Mouse (Mus musculus) midbrain, embryonic 16.5 days (tissue): ENCODE measurements around the gene Gm43064. TPM values are rescaled to one million over a fixed set of nuclear protein-coding genes. Genes with fewer than 3 reads are reported as not detected.
"Not testable (repeated sequence)": the region's sequence is repeated elsewhere in the genome, so short reads cannot be mapped to it uniquely, and the experiment has no call there.

ENCODE experiments used
- ATAC-seq: fragments of 200-750 bp; cut with Nextera tagmentation; 2 replicates; pipeline ENCODE4 v1.8.0; 2017; ENCODE audit warnings: moderate TSS enrichment
- H3K27ac ChIP-seq: fragments of 300-500 bp; sonication (generic); 2 replicates; pipeline ENCODE4 v1.5.1; 2014; ENCODE audit warnings: mild to moderate bottlenecking, low read length, mixed read lengths
- H3K27me3 ChIP-seq: fragments of 300-500 bp; sonication (generic); 2 replicates; pipeline ENCODE4 v1.6.1; 2014; ENCODE audit warnings: low read depth, low read length, mixed read lengths; ENCODE audit not compliant: control insufficient read depth, insufficient read depth
- H3K36me3 ChIP-seq: fragments of 300-500 bp; sonication (generic); 2 replicates; pipeline ENCODE4 v1.6.1; 2014; ENCODE audit warnings: mild to moderate bottlenecking, low read length, moderate library complexity, mixed read lengths; ENCODE audit not compliant: control insufficient read depth, insufficient read depth
- H3K4me1 ChIP-seq: fragments of 300-500 bp; sonication (generic); 2 replicates; pipeline ENCODE4 v1.6.1; 2014; ENCODE audit warnings: mild to moderate bottlenecking, low read length, mixed read lengths; ENCODE audit not compliant: control insufficient read depth, insufficient read depth
- H3K4me2 ChIP-seq: fragments of 300-500 bp; sonication (generic); 2 replicates; pipeline ENCODE4 v1.6.1; 2014; ENCODE audit warnings: mild to moderate bottlenecking, low read length, mixed read lengths
- H3K4me3 ChIP-seq: fragments of 300-500 bp; sonication (generic); 2 replicates; pipeline ENCODE4 v1.5.1; 2014; ENCODE audit warnings: low read depth, mild to moderate bottlenecking, low read length, moderate library complexity, mixed read lengths
- H3K9ac ChIP-seq: fragments of 300-500 bp; sonication (generic); 2 replicates; pipeline ENCODE4 v1.6.1; 2014; ENCODE audit warnings: low read depth, low read length, mixed read lengths
- H3K9me3 ChIP-seq: fragments of 300-500 bp; sonication (generic); replicated peaks from 2 replicates; pipeline ENCODE4 v1.6.1; 2014; ENCODE audit warnings: mild to moderate bottlenecking, low read length, mixed read lengths; ENCODE audit not compliant: control insufficient read depth, poor library complexity, severe bottlenecking
- WGBS: fragments of 180-500 bp; shearing (Covaris S2); extraction: QIAGEN DNeasy Blood & Tissue Kit; methylation state at CpG from one replicate; pipeline ENCODE4 v1.1.7; 2014; 5-methylcytosine and 5-hydroxymethylcytosine counted together
- polyA plus RNA-seq: library from polyadenylated mRNA; unstranded; fragments of >200 nt; fragmentation: Nextera tagmentation; extraction: Ambion mirVana; gene quantifications from 2 replicates; pipeline ENCODE4 v1.2.1, GENCODE M21; 2015

The Gm43064 gene
- polyA plus RNA-seq, 1 experiment from 2014 or later: 0.15 TPM

GRCm38 (mm10) chr3:103791230-103792110 is 17.9 kb upstream of the Gm43064 start, which contains the start of gene Hipk1:
Gene Hipk1, minus strand, starts transcription at chr3:103791563.
- peak within 1 kb of the TSS; percentile 84 for H3K4me2 ChIP-seq
- no peaks in the 10 kb centered on the region for H3K36me3 ChIP-seq
- WGBS: 14% methylated on average over 32 of the region's 49 CpGs
- peak within 1 kb of the TSS; percentile 95 for H3K4me3 ChIP-seq
- no peaks in the 10 kb centered on the region for H3K9me3 ChIP-seq
- peak within 1 kb of the TSS; percentile 87 for H3K9ac ChIP-seq
- H3K27ac ChIP-seq: peak within 1 kb of the TSS; percentile 93
- ATAC-seq: peak; percentile 98
- H3K27me3 ChIP-seq: no peaks in the 10 kb centered on the region
- peaks cover 22% of the 10 kb centered on the region for H3K4me1 ChIP-seq

DNA sequence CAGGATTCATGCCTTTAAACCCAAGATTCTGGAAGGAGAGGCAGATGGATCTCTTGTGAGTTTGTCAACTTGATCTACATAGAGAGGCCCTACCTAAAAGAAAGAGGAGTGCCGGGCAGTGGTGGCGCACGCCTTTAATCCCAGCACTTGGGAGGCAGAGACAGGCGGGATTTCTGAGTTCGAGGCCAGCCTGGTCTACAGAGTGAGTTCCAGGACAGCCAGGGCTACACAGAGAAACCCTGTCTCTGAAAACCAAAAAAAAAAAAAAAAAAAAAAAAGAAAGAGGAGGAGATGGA is 17.3 kb upstream of the Gm43064 start:
- not testable (repeated sequence) for H3K9me3 ChIP-seq, H3K27me3 ChIP-seq, ATAC-seq, H3K36me3 ChIP-seq
- Histone ChIP-seq H3K4me1 (peaks cover 22% of the 10 kb centered on the region), H3K4me3 (peak overlapping the region; percentile 95), H3K9ac (peak overlapping the region; percentile 87; the same call in 1 of the 2 replicates), H3K4me2 (peak overlapping the region; percentile 53), H3K27ac (peak overlapping the region; percentile 93)
- 77% methylated on average over 5 of the region's 5 CpGs for WGBS

DNA sequence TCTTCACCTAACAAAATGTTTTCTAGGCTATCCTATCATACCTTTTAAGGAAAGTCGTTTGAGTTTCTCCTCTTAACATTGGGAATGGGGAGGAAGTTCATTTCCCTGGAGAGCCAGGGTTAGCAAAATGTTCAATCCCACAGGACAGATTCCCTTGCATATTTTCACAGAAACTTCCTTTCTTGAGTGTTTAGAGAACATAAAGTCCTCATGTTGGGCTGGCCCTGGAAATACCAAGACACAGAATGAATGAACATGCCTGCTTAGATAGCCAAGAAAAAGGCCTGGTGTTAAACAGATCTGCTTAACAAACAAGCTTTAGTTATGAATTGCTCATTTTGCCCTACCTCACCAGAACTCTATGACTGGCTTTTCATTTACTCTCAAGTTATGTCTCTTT is 16.8 kb upstream of the Gm43064 start:
- H3K27ac ChIP-seq: no peak overlapping the region
- no peak overlapping the region for H3K9ac ChIP-seq
- ATAC-seq: no peak
- H3K36me3 ChIP-seq: no peaks in the 10 kb centered on the region
- no peak overlapping the region for H3K4me2 ChIP-seq
- H3K27me3 ChIP-seq: no peaks in the 10 kb centered on the region
- no peak overlapping the region for H3K4me3 ChIP-seq
- 83% methylated on average over 1 of the region's 1 CpGs for WGBS
- H3K9me3 ChIP-seq: no peaks in the 10 kb centered on the region
- peaks cover 19% of the 10 kb centered on the region for H3K4me1 ChIP-seq

DNA sequence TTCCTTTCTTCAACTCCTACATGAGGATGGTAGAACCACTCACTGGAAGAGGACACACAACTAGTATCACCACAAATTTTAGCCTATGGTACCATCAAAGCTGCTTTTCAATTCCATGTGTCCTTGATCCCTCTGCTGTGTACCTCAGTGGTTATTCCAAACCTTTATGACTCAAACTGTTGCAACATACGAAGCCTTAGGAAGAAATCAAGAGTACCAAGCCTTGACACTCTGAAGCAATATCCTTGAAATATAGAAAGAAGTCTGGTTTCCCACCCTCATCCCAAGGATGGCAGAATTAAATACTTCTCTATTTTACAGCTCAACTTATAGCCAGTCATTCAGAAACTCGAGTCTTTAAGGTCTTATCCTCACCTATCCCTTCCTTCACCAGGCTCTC is 13.0 kb upstream of the Gm43064 start:
- H3K4me1 ChIP-seq: peaks cover 4% of the 10 kb centered on the region; the same call in 1 of the 2 replicates
- no peak overlapping the region for H3K9ac ChIP-seq
- H3K4me2 ChIP-seq: no peak overlapping the region
- no peak overlapping the region for H3K4me3 ChIP-seq
- no peak overlapping the region for H3K27ac ChIP-seq
- no peaks in the 10 kb centered on the region for H3K9me3 ChIP-seq
- 59% methylated on average over 2 of the region's 2 CpGs for WGBS
- no peaks in the 10 kb centered on the region for H3K27me3 ChIP-seq
- H3K36me3 ChIP-seq: no peaks in the 10 kb centered on the region; the same call in 1 of the 2 replicates
- no peak for ATAC-seq

DNA sequence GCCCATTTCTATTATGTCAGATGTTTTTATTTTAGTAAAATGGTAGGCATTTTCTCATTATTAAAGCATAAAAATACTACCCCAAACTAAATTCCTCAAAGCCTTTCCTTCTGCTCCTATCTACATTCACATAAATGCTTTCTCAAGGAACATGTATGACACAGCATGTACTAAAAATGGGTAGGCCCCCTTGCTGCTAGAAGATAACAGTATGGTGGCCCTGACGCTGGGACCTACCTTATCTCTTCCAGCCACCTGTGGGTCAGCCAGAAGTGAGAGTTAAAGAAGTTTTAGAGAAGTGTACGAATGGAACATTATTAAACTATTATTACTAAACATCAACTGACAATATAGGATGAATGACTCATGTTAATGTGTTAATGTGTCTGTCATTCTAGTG is 9.9 kb upstream of the Gm43064 start:
- Histone ChIP-seq H3K27ac (no peak overlapping the region), H3K4me3 (no peak overlapping the region), H3K36me3 (peaks cover 13% of the 10 kb centered on the region), H3K27me3 (no peaks in the 10 kb centered on the region), H3K9me3 (no peaks in the 10 kb centered on the region), H3K4me2 (no peak overlapping the region), H3K4me1 (no peaks in the 10 kb centered on the region), H3K9ac (no peak overlapping the region)
- WGBS: 86% methylated on average over 2 of the region's 2 CpGs
- no peak for ATAC-seq

GRCm38 (mm10) chr3:103801631-103802531 is 7.5 kb upstream of the Gm43064 start:
- H3K36me3 ChIP-seq: peaks cover 13% of the 10 kb centered on the region
- no peak overlapping the region for H3K4me3 ChIP-seq
- H3K9ac ChIP-seq: no peak overlapping the region
- no peaks in the 10 kb centered on the region for H3K27me3 ChIP-seq
- peak overlapping the region; percentile 14; the same call in 1 of the 2 replicates for H3K27ac ChIP-seq
- no peaks in the 10 kb centered on the region for H3K4me1 ChIP-seq
- 82% methylated on average over 10 of the region's 10 CpGs for WGBS
- H3K9me3 ChIP-seq: no peaks in the 10 kb centered on the region
- H3K4me2 ChIP-seq: no peak overlapping the region
- ATAC-seq: no peak

GRCm38 (mm10) chr3:103802861-103803260 is 6.5 kb upstream of the Gm43064 start:
- 87% methylated on average over 8 of the region's 8 CpGs for WGBS
- Histone ChIP-seq H3K27ac (no peak overlapping the region), H3K9me3 (no peaks in the 10 kb centered on the region), H3K9ac (no peak overlapping the region), H3K4me3 (no peak overlapping the region), H3K36me3 (peaks cover 13% of the 10 kb centered on the region), H3K4me2 (no peak overlapping the region), H3K27me3 (no peaks in the 10 kb centered on the region), H3K4me1 (peaks cover 3% of the 10 kb centered on the region)
- no peak for ATAC-seq

DNA sequence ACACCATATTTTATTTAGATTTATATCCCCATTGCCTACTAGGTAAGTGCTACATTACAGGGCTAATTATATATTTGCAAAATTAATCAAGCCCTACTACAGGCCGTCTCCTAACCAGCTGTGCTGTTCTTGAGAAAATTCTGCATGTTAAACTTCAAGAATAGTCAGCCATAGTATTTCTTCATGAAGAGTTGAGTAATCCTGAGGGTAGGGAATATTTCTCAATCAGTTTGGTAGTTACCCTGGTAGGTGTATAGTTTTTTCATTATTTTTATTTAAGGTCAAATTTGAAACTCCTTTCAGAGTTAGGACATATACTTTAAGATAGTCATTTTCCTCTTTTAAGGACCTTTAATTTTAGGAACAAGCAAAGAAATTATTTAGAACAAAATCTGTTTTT is 3.7 kb upstream of the Gm43064 start:
- 100% methylated on average over 1 of the region's 1 CpGs for WGBS

DNA sequence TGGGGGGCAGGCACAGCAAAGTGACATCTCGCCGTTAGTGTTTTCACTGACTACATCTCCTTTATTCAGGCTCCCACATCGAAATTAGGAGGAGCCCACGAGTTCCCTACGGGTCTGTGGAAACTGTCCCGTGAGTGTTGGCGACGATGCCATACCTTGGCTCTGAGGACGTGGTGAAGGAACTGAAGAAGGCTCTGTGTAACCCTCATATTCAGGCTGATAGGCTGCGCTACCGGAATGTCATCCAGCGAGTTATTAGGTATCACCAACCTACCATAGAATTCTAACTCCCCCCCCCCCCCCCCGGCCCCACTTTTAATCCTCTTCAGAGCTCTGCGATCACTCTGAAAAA is 402 bp downstream of the Gm43064 start:
- ATAC-seq: peak; percentile 71
- Histone ChIP-seq H3K9me3 (no peaks in the 10 kb centered on the region), H3K4me3 (peak overlapping the region; percentile 62), H3K4me2 (peak overlapping the region; percentile 60), H3K4me1 (peaks cover 18% of the 10 kb centered on the region), H3K27ac (peak overlapping the region; percentile 92), H3K36me3 (peaks cover 4% of the 10 kb centered on the region), H3K9ac (peak overlapping the region; percentile 90), H3K27me3 (no peaks in the 10 kb centered on the region)
- WGBS: 1% methylated on average over 14 of the region's 14 CpGs

More for the DNA sequence above, 3.7 kb upstream of the Gm43064 start:
- Histone ChIP-seq H3K4me2 (no peak overlapping the region), H3K9me3 (no peaks in the 10 kb centered on the region), H3K4me1 (peaks cover 15% of the 10 kb centered on the region), H3K9ac (no peak overlapping the region), H3K27me3 (no peaks in the 10 kb centered on the region), H3K27ac (no peak overlapping the region), H3K36me3 (peaks cover 13% of the 10 kb centered on the region), H3K4me3 (no peak overlapping the region)
- ATAC-seq: no peak
